Mouse (Mus musculus): Measurements from ENCODE around the gene Uhrf1. TPM values are rescaled to one million over a fixed set of nuclear protein-coding genes. Genes with fewer than 3 reads are reported as not detected.

Uhrf1 gene
- polyA plus RNA-seq (2012; rRNA removed), result 15.6 and 16.9 TPM in 2 replicates

DNA sequence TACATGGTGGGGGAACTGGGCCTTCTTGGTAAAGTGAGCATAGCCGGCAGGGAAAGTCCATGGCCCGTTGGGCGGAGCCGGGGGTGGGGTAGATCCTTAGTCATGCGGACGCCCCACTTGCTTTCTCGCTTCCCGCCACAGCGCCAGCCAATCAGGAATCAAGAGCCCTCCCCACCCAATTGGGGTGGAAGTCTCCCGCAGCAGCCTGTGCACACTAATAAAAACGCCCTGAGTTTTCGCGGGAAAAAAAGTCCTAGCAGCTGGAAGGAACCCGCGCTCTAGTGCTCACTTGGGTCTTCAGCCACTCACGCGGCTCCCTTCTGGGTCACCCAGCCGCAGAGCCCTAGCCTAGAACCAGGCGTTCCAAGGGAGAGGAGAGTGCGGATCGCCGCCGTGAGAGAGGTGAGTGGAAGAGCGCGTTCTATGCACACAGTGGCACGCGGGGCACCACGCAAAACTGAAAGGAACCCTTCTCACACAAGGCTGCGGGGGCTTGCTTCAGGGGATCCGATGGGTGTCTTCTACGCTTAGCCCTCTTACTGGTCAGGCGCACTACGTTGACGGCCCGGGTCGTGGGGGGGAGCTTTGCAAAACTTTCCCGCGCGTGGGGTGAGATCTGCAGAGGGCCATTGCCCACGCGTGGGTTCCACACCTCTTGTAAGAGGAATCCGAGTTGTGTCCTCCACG lies at the start of gene Uhrf1:
TSS of gene Uhrf1 (plus strand) at position 162 of the 687 bp plus-strand sequence.

DNA sequence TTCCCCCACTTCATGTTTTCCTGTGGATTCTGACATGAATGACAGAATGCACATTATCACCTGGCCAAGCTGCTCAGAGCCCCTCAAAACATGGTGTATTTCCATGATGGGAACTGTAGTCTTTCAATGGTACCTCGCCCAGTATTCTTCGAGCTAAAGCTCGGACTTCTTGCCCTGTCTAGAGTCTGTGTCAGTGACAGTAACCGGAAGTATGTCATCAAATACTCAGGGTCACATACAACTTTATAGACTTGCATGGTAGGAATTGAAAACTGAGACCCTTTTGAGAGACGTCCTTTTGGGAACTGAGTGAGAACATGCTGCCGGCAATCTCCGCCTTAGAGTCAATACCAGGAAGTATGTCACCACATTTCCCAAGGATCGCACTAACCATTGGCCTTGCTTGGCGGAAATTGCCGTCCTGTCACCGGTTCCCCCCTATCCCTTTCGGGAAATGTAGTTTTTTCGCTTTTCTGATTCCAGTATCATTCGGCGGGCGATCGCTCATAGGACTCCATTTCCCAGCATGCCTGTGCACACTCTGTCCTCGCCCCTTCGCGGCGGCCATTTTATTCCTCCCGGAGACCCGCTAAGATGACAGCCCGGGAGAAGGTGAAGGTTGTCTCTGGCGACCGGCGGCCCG lies 46.8 kb upstream of the Uhrf1 start, which contains the start of gene Fem1a:
TSS of gene Fem1a (plus strand) at position 572 of the 643 bp plus-strand sequence.

DNA sequence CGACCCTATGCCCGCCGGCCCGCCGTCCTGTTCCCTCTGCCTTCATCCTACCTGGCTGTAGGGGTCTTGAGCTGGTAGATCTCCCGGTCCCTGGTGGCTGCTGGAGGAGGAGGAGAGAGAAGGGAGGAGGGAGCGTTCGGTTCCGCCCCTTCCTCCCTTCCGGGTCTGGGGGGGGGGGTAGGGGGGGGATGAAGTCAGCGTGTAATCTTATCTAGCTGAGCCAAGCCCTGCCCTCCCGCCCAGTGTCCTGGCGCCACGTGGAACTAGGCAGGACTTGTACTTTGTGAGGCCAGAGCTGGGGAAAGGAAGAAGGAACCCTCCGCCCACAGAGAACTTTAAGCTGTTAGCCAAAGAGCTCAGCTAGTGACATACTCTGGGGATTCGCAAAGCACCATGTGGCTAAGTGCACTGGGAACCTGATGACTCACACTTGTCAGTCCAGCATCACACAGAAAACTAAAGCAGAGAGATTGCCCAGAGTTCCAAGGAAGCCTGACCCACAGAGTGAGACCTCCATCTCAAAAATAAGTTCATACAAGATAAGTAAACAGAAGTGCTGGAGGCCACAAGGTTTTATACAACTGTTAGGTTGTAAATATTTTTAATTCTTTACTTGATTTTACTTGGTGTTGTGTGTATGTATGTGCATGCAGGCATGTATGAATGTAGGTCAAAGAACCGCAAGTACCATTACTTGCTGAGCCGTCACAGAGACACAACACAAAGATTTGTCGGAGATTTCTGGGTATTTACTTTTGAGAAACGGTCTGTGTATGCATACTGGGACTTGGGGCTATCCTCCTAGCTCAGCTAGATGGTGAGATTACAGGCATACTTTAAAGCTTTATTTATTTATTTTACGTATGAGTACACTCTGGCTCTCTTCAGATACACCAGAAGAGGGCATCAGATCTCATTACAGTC lies 26.2 kb upstream of the Uhrf1 start, which contains the start of gene Ticam1:
TSS of gene Ticam1 (minus strand) at position 144 of the 924 bp plus-strand sequence.

DNA sequence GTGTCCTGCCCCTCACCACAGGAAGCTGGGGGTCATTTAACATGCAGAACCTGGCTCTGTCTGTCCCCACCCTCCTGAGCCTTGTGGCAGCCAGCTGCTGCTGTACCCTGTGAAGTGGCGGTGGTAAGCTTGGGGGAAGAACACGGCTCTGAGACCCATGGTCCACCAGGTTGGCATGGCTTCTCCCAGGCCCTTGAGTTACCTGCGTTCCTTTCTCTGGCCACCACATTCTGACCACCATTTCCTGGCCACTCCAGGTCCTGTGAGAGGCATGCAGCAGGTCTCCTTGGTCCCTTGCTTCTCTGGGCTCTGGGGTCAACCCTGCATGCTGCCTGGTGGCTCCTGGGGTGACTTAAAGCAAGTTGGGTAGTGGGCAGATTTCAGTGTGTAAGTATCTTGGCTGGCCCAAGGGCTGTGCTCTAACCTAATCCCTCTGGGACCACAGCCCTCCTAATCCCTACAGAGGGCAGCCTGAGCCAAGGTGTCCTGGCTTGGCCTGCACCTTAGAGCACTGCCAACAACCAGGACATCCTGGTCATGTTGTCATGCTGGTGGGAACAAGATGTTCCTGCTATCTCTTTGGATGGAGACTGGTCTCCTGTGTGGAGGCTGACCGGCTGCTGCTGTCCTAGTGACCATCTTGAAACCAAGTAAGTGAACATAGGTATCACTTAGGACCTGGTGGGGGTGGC lies 10.4 kb upstream of the Uhrf1 start, which contains the start of gene Plin3:
TSS of gene Plin3 (minus strand) at position 343 of the 692 bp plus-strand sequence.

DNA sequence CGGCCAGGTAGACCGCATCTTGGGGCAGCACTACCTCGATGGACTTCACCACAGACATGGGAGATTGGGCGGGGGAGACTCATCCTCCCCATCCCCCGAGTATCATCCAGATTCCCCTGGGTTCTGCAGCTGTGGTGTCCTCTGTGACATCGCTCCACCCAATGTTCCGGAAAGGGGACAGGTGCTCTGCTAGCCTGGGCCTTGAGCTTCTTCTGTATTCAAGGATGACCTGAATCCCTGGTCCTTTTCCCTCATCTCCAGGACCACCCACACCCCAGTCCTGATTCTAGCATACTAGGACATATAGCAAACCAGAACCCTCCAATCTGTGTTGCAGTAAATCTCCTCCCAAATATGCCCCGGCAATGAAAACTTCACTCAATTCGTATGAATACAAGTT lies 2.9 kb upstream of the Uhrf1 start, which contains the start of gene Arrdc5:
TSS of gene Arrdc5 (minus strand) at position 101 of the 400 bp plus-strand sequence.

DNA sequence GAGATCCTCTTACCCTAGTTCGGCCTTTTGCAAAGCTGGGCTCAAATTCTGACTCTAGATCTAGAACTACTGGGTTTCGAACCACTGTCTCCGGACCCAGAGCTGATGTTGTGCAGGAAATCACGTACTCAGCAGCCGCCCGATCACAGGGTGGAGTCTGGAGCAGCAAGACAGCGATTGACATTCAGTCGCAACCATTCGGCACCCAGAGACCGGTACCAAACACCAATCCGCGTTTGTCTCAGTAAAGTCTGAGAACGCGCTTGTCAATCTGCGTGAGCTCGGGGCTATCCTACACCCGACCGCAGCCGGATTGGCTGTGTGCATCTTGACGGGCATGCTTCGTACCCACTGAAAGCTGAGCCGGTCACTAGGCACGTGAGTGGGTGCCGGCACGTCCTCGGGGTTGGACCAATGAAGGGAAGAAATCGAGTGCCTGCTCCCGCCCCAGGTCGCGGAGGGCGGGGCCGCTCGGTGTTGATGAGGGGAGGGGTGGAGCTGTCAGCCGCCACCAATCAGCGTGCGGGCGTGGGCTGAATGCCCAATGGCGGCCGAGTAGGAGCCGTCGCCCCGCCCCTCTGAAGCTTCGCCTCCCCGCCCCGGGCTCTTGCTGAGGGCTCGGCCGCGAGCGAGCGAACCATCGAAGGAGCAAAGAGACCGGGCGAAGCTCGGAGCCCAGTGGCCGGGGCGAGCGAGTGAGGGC lies 22.5 kb downstream of the Uhrf1 start, which contains the start of gene Kdm4b:
TSS of gene Kdm4b (plus strand) at position 613 of the 703 bp plus-strand sequence.

Other genes starting within 250 kb of the Uhrf1 start
- gene Ubxn6, start 228.3 kb upstream of the Uhrf1 start, polyA plus RNA-seq (2012; rRNA removed), result 105 and 110 TPM in 2 replicates
- 124 and 126 TPM in 2 replicates for gene Hdgfl2, start 223.7 kb upstream of the Uhrf1 start, polyA plus RNA-seq (2012; rRNA removed)
- gene Plin4, start 193.5 kb upstream of the Uhrf1 start, polyA plus RNA-seq (2012; rRNA removed), result 0.66 and 0.68 TPM in 2 replicates
- gene Plin5, start 185.7 kb upstream of the Uhrf1 start, polyA plus RNA-seq (2012; rRNA removed), result 1.9 and 2.1 TPM in 2 replicates
- gene Lrg1, start 181.3 kb upstream of the Uhrf1 start, polyA plus RNA-seq (2012; rRNA removed), result 0.06 and 0.41 TPM in 2 replicates
- 45.5 and 51.8 TPM in 2 replicates for gene Sema6b, start 163.0 kb upstream of the Uhrf1 start, polyA plus RNA-seq (2012; rRNA removed)
- 9.4 and 10.4 TPM in 2 replicates for gene Tnfaip8l1, start 140.8 kb upstream of the Uhrf1 start, polyA plus RNA-seq (2012; rRNA removed)
- 47.7 and 52.9 TPM in 2 replicates for gene Mydgf, start 119.4 kb upstream of the Uhrf1 start, polyA plus RNA-seq (2012; rRNA removed)
- 40.3 and 41.4 TPM in 2 replicates for gene Dpp9, start 84.4 kb upstream of the Uhrf1 start, polyA plus RNA-seq (2012; rRNA removed)
- gene Fem1a, start 46.5 kb upstream of the Uhrf1 start, polyA plus RNA-seq (2012; rRNA removed), result 24.0 and 24.1 TPM in 2 replicates
- gene Ticam1, start 26.5 kb upstream of the Uhrf1 start, polyA plus RNA-seq (2012; rRNA removed), result 2.3 and 2.7 TPM in 2 replicates
- 4.1 TPM in 2 replicates for gene Plin3, start 10.4 kb upstream of the Uhrf1 start, polyA plus RNA-seq (2012; rRNA removed)
- gene Arrdc5, start 3.0 kb upstream of the Uhrf1 start, polyA plus RNA-seq (2012; rRNA removed), result not detected in 2 replicates
- 53.9 and 65.1 TPM in 2 replicates for gene Kdm4b, start 22.7 kb downstream of the Uhrf1 start, polyA plus RNA-seq (2012; rRNA removed)
- gene Ptprs, start 173.2 kb downstream of the Uhrf1 start, polyA plus RNA-seq (2012; rRNA removed), result 949 and 1,105 TPM in 2 replicates
- gene Znrf4, start 209.1 kb downstream of the Uhrf1 start, polyA plus RNA-seq (2012; rRNA removed), result not detected in 2 replicates

All from central nervous system, embryonic 18 days (tissue).